Mouse (Mus musculus) kidney, postnatal 0 days (tissue): ENCODE measurements around the gene Cbr4. TPM values are rescaled to one million over a fixed set of nuclear protein-coding genes. Genes with fewer than 3 reads are reported as not detected.

ENCODE experiments used
- ATAC-seq: fragments of 200-750 bp; cut with Nextera tagmentation; replicated peaks from 2 replicates; pipeline ENCODE4 v1.8.0; 2017; ENCODE audit warnings: low read depth, moderate number of reproducible peaks, moderate TSS enrichment, moderate library complexity; ENCODE audit not compliant: low FRiP score
- DNase-seq: peaks from one replicate; pipeline ENCODE4 v3.0.0-alpha.2; 2016; ENCODE audit warnings: low spot score
- H3K27ac ChIP-seq: fragments of 300-500 bp; sonication (generic); 2 replicates; pipeline ENCODE4 v1.5.1; 2014; ENCODE audit warnings: mild to moderate bottlenecking
- H3K27me3 ChIP-seq: fragments of 300-500 bp; sonication (generic); 2 replicates; pipeline ENCODE4 v1.6.1; 2014; ENCODE audit warnings: low read length, mixed read lengths; ENCODE audit not compliant: insufficient read depth
- H3K36me3 ChIP-seq: fragments of 300-500 bp; sonication (generic); 2 replicates; pipeline ENCODE4 v1.6.1; 2014; ENCODE audit warnings: low read length, mixed read lengths; ENCODE audit not compliant: insufficient read depth
- H3K4me1 ChIP-seq: fragments of 300-500 bp; sonication (generic); replicated peaks from 2 replicates; pipeline ENCODE4 v1.6.1; 2014; ENCODE audit warnings: antibody characterized with exemption, low read length, mixed read lengths; ENCODE audit not compliant: insufficient read depth
- H3K4me2 ChIP-seq: fragments of 300-500 bp; sonication (generic); 2 replicates; pipeline ENCODE4 v1.6.1; 2014; ENCODE audit warnings: mild to moderate bottlenecking, low read length, moderate library complexity, mixed read lengths
- H3K4me3 ChIP-seq: fragments of 300-500 bp; sonication (generic); replicated peaks from 2 replicates; pipeline ENCODE4 v1.5.1; 2014; ENCODE audit warnings: low read depth, low read length
- H3K9ac ChIP-seq: fragments of 300-500 bp; sonication (generic); 2 replicates; pipeline ENCODE4 v1.6.1; 2014; ENCODE audit warnings: low read depth, low read length
- H3K9me3 ChIP-seq: fragments of 300-500 bp; sonication (generic); replicated peaks from 2 replicates; pipeline ENCODE4 v1.6.1; 2016; ENCODE audit warnings: low read length, inconsistent platforms, mixed read lengths
- CTCF ChIP-seq: IDR thresholded peaks from 2 replicates; pipeline ENCODE4 v1.5.1; 2016; ENCODE audit warnings: antibody characterized with exemption, low read depth, mild to moderate bottlenecking, moderate library complexity
- WGBS: fragments of 180-500 bp; shearing (Covaris S2); extraction: QIAGEN DNeasy Blood & Tissue Kit; methylation state at CpG from one replicate; pipeline ENCODE4 v1.1.7; 2014; 5-methylcytosine and 5-hydroxymethylcytosine counted together
- polyA plus RNA-seq: library from polyadenylated mRNA; unstranded; fragments of >200 nt; fragmentation: Nextera tagmentation; extraction: Ambion mirVana; gene quantifications from 2 replicates; pipeline ENCODE4 v1.2.1, GENCODE M21; 2015

Gene Cbr4
- polyA plus RNA-seq, 1 experiment from 2014 or later = 55.9 TPM

- no peak overlapping the region for H3K4me2 ChIP-seq
- H3K36me3 ChIP-seq = no peaks in the 10 kb centered on the region
- no peak overlapping the region for H3K9ac ChIP-seq
- H3K27ac ChIP-seq = no peak overlapping the region
- no peaks in the 10 kb centered on the region for H3K9me3 ChIP-seq
- TF ChIP-seq CTCF = peak; percentile 67
- DNase-seq (peak; percentile 68), ATAC-seq (0 out of 2 replicates have a peak, but pooled peaks have one; percentile 40)
- WGBS = 57% methylated on average over 11 of the region's 11 CpGs
- H3K27me3 ChIP-seq = no peaks in the 10 kb centered on the region
- H3K4me3 ChIP-seq = no peak overlapping the region
- H3K4me1 ChIP-seq = 0 out of 2 replicates have a peak, but pooled peaks cover 5% of the 10 kb centered on the region
These were observed 7.9 kb upstream of the Cbr4 start for GRCm38 (mm10) chr8:61479506-61480214.

GRCm38 (mm10) chr8:61480260-61480967 is 7.1 kb upstream of the Cbr4 start:
- Histone ChIP-seq H3K9me3 (no peaks in the 10 kb centered on the region), H3K4me3 (no peak overlapping the region), H3K4me2 (no peak overlapping the region), H3K4me1 (0 out of 2 replicates have a peak, but pooled peaks cover 5% of the 10 kb centered on the region), H3K27ac (no peak overlapping the region), H3K36me3 (no peaks in the 10 kb centered on the region), H3K27me3 (no peaks in the 10 kb centered on the region), H3K9ac (no peak overlapping the region)
- DNase-seq (no peak), ATAC-seq (no peak)
- no peak; the same call in 1 of the 2 replicates for TF ChIP-seq CTCF
- WGBS = 86% methylated on average over 14 of the region's 14 CpGs

GRCm38 (mm10) chr8:61486923-61487529 is 508 bp upstream of the Cbr4 start:
- 0 out of 2 replicates have a peak, but pooled peaks cover 7% of the 10 kb centered on the region for H3K4me1 ChIP-seq
- H3K9ac ChIP-seq = no peak overlapping the region
- no peak overlapping the region for H3K4me2 ChIP-seq
- no peak overlapping the region for H3K27ac ChIP-seq
- 97% methylated on average over 2 of the region's 2 CpGs for WGBS
- no peaks in the 10 kb centered on the region for H3K9me3 ChIP-seq
- ATAC-seq (no peak), DNase-seq (no peak)
- H3K36me3 ChIP-seq = 0 out of 2 replicates have a peak, but pooled peaks cover 4% of the 10 kb centered on the region
- no peak overlapping the region for H3K4me3 ChIP-seq
- no peak for TF ChIP-seq CTCF
- no peaks in the 10 kb centered on the region for H3K27me3 ChIP-seq

DNA sequence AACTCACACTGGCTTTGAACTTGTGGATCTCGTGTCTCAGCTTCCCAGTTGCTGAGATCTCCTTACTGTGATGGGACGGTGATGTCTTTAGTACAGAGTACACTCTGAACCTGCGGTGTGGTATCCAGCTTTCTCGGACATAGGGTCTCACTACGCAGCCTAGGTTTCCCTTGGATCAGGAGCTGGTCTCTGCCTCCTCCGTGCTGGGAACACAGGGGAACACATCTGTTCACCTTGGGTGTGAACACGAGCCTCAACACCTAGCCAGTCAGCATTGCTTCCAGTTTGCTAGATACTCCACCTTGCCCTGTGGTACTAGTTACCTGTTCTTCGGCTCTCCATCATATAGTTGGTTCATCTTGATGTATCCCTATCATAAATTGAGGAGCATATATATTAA is 1.1 kb downstream of the Cbr4 start:
- H3K4me3 ChIP-seq = peak overlapping the region; percentile 66; the same call in 1 of the 2 replicates
- TF ChIP-seq CTCF = no peak
- 90% methylated on average over 8 of the region's 8 CpGs for WGBS

GRCm38 (mm10) chr8:61497110-61497509 is 9.6 kb downstream of the Cbr4 start:
- H3K9me3 ChIP-seq = no peaks in the 10 kb centered on the region
- no peaks in the 10 kb centered on the region for H3K27me3 ChIP-seq
- no peaks in the 10 kb centered on the region for H3K4me1 ChIP-seq
- WGBS = 72% methylated on average over 4 of the region's 4 CpGs
- H3K9ac ChIP-seq = no peak overlapping the region
- H3K27ac ChIP-seq = no peak overlapping the region
- H3K36me3 ChIP-seq = peaks cover 10% of the 10 kb centered on the region; the same call in 1 of the 2 replicates
- ATAC-seq (no peak), DNase-seq (no peak)
- H3K4me3 ChIP-seq = no peak overlapping the region
- H3K4me2 ChIP-seq = no peak overlapping the region
- TF ChIP-seq CTCF = no peak

More for the DNA sequence above, 1.1 kb downstream of the Cbr4 start:
- no peak for DNase-seq
- Histone ChIP-seq H3K27me3 (no peaks in the 10 kb centered on the region), H3K4me2 (peak overlapping the region; percentile 86), H3K9me3 (no peaks in the 10 kb centered on the region), H3K9ac (peak overlapping the region; percentile 74), H3K4me1 (0 out of 2 replicates have a peak, but pooled peaks cover 7% of the 10 kb centered on the region), H3K36me3 (0 out of 2 replicates have a peak, but pooled peaks cover 6% of the 10 kb centered on the region), H3K27ac (no peak overlapping the region)
- no peak for ATAC-seq

- no peaks in the 10 kb centered on the region for H3K4me1 ChIP-seq
- H3K9ac ChIP-seq = no peak overlapping the region
- no peaks in the 10 kb centered on the region for H3K9me3 ChIP-seq
- no peak overlapping the region for H3K4me3 ChIP-seq
- H3K27ac ChIP-seq = no peak overlapping the region
- DNase-seq = peak; percentile 73
- H3K27me3 ChIP-seq = no peaks in the 10 kb centered on the region
- TF ChIP-seq CTCF = peak; percentile 79
- H3K36me3 ChIP-seq = peaks cover 8% of the 10 kb centered on the region; the same call in 1 of the 2 replicates
- no peak overlapping the region for H3K4me2 ChIP-seq
- 65% methylated on average over 4 of the region's 4 CpGs for WGBS
- no peak for ATAC-seq
These were observed 11.5 kb downstream of the Cbr4 start for GRCm38 (mm10) chr8:61499035-61499434.
